Mouse (Mus musculus) spleen, adult 2 months (tissue): ENCODE results near the gene Fam160a1. TPM values are rescaled to one million over a fixed set of nuclear protein-coding genes. Genes with fewer than 3 reads are reported as not detected.

Experiments used
- DNase-seq, 2 experiments: peaks; one replicate each; pipeline versions ENCODE4 v3.0.0 to v3.0.0-alpha.2; 2012 to 2021; ENCODE audit warnings: low spot score in 2 of 2, low read depth in 1 of 2
- H3K27ac ChIP-seq: fragments of 200-500 bp; 2 replicates; pipeline ENCODE4 v1.5.1; 2012; ENCODE audit warnings: low read length, inconsistent platforms; ENCODE audit not compliant: insufficient read depth
- H3K27me3 ChIP-seq: fragments of 200-500 bp; 2 replicates; pipeline ENCODE4 v1.6.1; 2012; ENCODE audit warnings: mild to moderate bottlenecking, moderate library complexity, low read length, inconsistent platforms; ENCODE audit not compliant: control insufficient read depth, insufficient read depth
- H3K36me3 ChIP-seq: fragments of 200-500 bp; 2 replicates; pipeline ENCODE4 v1.6.1; 2012; ENCODE audit warnings: mild to moderate bottlenecking, low read length, inconsistent platforms; ENCODE audit not compliant: control insufficient read depth, insufficient read depth
- H3K4me1 ChIP-seq: fragments of 200-500 bp; 2 replicates; pipeline ENCODE4 v1.6.1; 2011; ENCODE audit warnings: inconsistent platforms; ENCODE audit not compliant: control insufficient read depth, insufficient read depth, insufficient read length
- H3K4me3 ChIP-seq: fragments of 200-500 bp; 2 replicates; pipeline ENCODE4 v1.5.1; 2011; ENCODE audit warnings: mild to moderate bottlenecking, inconsistent platforms; ENCODE audit not compliant: insufficient read depth, insufficient read length; ENCODE audit errors: extremely low read depth
- CTCF ChIP-seq: fragments of 200-500 bp; IDR thresholded peaks from 2 replicates; pipeline ENCODE4 v1.5.1; 2011; ENCODE audit warnings: mild to moderate bottlenecking, inconsistent platforms; ENCODE audit not compliant: insufficient read depth, insufficient read length, insufficient replicate concordance; ENCODE audit errors: extremely low read depth
- POLR2A ChIP-seq: fragments of 200-500 bp; IDR thresholded peaks from 2 replicates; pipeline ENCODE4 v1.6.1; 2011; ENCODE audit warnings: low read depth, low read length, inconsistent platforms
- WGBS: fragments of 180-500 bp; shearing (Covaris S2); methylation state at CpG from one replicate; pipeline ENCODE4 v1.1.7; 2018; 5-methylcytosine and 5-hydroxymethylcytosine counted together
- polyA plus RNA-seq: library from polyadenylated mRNA; depleted of rRNA; stranded (reverse); fragments of >200 nt; gene quantifications from 2 replicates; pipeline ENCODE4 v1.2.3, GENCODE M21; 2012; rRNA removed

Fam160a1 gene
- polyA plus RNA-seq = 0.50 and 0.58 TPM in 2 replicates

DNA sequence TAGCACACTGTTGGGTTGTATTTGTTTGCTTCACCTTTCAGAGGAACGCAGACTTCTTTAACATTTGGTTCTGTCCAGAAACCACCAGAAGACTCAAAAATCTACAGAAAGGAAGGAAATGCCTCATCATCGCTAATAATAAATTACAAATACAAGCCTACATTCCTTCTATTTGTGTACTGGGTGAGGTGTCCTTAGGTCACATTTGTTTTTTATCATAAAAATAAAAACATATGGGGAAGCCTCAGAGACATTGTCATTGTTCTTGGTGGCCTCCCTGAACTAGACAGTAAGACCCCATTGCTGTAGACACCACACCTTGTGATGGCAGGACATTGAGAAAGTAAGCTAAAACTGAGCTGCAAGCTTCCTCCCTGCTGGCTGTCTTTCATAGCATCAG is at the start of gene Fam160a1:
Gene Fam160a1, minus strand, starts transcription at position 101 of the 400 bp plus-strand sequence.
- H3K27me3 ChIP-seq = no peaks in the 10 kb centered on the region
- no peak within 1 kb of the TSS for H3K4me3 ChIP-seq
- no peaks in the 10 kb centered on the region for H3K36me3 ChIP-seq
- 91% methylated on average over 2 of the region's 2 CpGs for WGBS
- TF ChIP-seq CTCF (no peak), POLR2A (no peak)
- H3K4me1 ChIP-seq = no peaks in the 10 kb centered on the region
- DNase-seq = no peak
- H3K27ac ChIP-seq = no peak within 1 kb of the TSS

DNA sequence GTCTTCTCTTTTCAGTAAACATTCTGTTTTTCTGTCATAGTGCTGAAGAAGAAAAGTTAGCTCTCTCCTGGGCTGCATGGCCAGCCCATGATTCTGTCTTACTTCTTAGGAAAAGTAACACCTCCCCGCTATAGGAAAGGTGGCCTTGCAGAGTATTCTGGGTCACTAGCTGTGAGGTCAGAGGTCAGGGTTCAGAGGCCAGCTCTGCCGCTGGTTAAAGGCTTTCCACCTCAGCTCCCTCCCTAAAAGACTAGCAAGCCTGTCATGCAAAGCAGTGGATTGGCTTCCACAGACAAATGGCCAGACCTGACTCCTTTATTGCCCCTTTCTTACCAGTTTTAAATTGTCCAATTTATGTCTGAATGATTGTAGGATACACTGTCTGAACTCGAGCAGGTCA is 46.9 kb upstream of the Fam160a1 start:
- DNase-seq = no peak
- no peaks in the 10 kb centered on the region for H3K4me1 ChIP-seq
- TF ChIP-seq POLR2A (no peak), CTCF (no peak)
- no peaks in the 10 kb centered on the region for H3K27me3 ChIP-seq
- no peaks in the 10 kb centered on the region for H3K36me3 ChIP-seq
- no peak overlapping the region for H3K27ac ChIP-seq
- WGBS = 75% methylated on average over 3 of the region's 3 CpGs
- no peak overlapping the region for H3K4me3 ChIP-seq

DNA sequence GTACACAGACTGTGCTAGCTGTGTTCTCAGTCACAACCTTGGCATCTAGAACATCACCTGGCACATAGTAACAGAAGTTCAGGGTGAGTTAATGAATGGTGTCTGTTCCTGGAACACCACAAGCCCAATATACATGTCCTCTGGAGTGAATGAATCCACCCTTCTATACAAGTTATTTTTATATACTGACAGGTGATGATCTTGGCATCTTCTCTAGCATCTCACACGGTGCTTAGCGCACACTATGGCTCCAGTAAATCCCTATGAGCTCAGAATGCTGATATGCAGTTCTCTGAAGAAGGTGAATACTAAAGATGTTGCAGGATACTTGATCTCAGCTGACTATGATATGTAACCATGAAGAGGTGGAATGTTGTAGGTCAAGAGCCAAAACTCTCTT is 45.8 kb upstream of the Fam160a1 start:
- no peak for TF ChIP-seq POLR2A
- TF ChIP-seq CTCF = no peak

DNA sequence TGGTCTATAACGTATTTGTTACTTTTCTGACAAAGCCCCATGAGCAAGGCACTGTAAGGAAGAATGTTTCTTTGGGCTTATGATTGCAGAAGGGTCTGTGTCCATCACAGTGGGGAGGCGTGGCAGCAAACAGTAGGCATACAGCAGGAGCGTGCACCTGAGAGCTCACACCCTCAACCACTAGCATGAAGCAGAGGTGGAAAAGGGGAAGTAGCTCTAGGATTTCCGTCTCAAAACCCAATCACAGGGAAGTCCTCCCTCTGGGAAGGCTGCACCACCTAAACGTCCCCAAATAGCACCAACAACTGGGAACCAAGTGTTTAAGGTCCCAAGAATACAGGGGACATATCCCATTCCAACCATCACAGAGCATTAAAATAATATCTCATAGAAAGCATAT is 43.9 kb upstream of the Fam160a1 start:
- DNase-seq = no peak
- H3K27me3 ChIP-seq = no peaks in the 10 kb centered on the region
- no peaks in the 10 kb centered on the region for H3K4me1 ChIP-seq
- WGBS = 22% methylated on average over 5 of the region's 5 CpGs
- H3K36me3 ChIP-seq = no peaks in the 10 kb centered on the region
- H3K4me3 ChIP-seq = no peak overlapping the region
- no peak overlapping the region for H3K27ac ChIP-seq
- TF ChIP-seq CTCF = no peak
- TF ChIP-seq POLR2A = no peak

More for the DNA sequence above, 45.8 kb upstream of the Fam160a1 start:
- Histone ChIP-seq H3K36me3 (no peaks in the 10 kb centered on the region), H3K4me1 (no peaks in the 10 kb centered on the region), H3K27ac (no peak overlapping the region), H3K27me3 (no peaks in the 10 kb centered on the region), H3K4me3 (no peak overlapping the region)
- no peak for DNase-seq
- WGBS = 89% methylated on average over 2 of the region's 2 CpGs

DNA sequence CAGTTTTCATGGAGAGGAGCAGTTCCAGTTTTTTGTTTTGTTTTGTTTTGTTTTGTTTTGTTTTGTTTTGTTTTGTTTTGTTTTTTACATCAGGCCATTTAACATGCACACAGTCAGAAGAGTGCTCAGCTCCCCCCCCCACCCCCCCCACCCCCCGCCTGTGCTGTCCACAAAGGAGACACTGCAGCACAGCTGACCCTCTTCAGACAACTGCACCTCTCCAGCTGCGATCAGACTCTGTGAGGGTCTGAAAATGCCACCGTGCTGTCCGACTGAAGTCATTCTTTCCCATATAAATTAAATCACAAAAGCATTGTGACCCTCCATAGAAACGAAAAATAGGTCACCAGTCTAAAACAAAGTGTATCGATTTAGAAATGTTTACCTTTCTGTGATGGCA is 42.2 kb upstream of the Fam160a1 start:
- H3K4me1 ChIP-seq = no peaks in the 10 kb centered on the region
- H3K36me3 ChIP-seq = no peaks in the 10 kb centered on the region
- WGBS = 90% methylated on average over 6 of the region's 6 CpGs
- DNase-seq = no peak
- TF ChIP-seq CTCF (no peak), POLR2A (no peak)
- no peak overlapping the region for H3K4me3 ChIP-seq
- no peak overlapping the region for H3K27ac ChIP-seq
- no peaks in the 10 kb centered on the region for H3K27me3 ChIP-seq

DNA sequence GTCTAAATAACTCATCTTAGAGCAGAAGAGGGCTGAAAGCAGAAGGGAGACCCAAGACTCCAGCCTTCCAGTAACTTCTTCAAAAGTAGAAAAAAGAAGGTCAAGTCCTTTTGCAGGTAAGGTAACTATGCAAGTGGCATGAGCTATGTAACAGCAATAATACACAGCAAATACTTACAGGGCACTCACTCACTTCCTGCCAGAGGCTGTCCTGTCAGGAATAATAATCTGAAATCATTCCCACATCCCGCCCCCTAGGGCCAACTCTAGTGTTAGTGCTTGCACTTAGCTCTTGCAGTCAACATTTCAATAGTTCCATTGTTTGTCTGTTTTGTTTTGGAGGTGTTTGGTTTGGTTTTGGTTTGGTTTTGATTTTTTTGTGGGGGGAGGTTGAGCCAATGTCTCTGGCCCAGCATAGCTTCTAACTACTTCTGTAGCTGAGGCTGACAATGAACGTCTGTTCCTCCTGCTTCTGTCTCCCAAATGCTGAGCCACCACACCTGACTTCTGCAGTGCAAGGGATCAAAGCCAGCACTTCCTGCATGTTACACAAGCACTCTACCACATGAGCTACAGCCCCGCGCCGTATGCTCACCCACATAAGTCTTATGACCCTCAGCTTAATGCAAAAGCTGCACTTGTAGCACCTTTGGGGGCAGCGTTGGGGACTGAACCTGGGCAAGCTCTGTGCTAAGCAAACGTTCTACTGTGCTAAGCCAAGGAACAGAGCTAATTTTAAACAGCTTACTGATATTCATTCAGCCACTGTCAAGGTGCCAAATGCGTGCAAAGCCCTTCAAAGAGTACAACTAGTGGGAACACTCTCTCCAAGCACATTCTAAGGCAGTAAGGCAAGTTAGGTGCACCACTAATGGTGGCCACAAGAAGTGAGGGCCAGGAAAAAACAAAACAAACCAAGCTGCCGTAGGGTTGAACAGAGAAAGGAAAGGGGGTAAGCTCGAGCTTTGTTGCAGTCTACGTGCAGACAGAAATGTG is 41.3 kb upstream of the Fam160a1 start:
- 44% methylated on average over 11 of the region's 11 CpGs for WGBS
- Histone ChIP-seq H3K27ac (no peak overlapping the region), H3K4me1 (no peaks in the 10 kb centered on the region), H3K27me3 (no peaks in the 10 kb centered on the region), H3K4me3 (no peak overlapping the region), H3K36me3 (no peaks in the 10 kb centered on the region)
- no peak for DNase-seq
- no peak for TF ChIP-seq CTCF
- no peak for TF ChIP-seq POLR2A

DNA sequence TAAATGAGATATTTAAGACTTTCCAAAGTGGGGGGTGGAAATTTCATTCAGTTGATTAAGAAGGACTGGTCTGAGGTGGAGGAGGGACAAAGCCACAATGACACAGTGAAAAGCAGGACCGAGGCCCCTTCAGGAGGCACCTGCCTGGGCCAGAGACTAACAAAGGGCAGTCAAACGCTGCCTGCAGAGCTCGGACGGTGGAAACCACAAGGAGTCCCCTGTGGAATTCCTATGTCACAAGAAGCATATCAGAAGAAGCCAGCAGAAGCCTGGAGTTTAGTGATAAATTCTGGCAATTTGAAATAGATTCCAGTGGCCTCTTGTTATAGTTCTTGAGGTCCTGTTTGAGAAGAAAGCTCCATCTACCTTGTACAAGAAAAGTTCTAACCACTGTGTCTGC is 40.0 kb upstream of the Fam160a1 start:
- no peak for DNase-seq
- TF ChIP-seq POLR2A = no peak
- TF ChIP-seq CTCF = no peak
- Histone ChIP-seq H3K4me3 (no peak overlapping the region), H3K27me3 (no peaks in the 10 kb centered on the region), H3K36me3 (no peaks in the 10 kb centered on the region), H3K4me1 (no peaks in the 10 kb centered on the region), H3K27ac (no peak overlapping the region)
- WGBS = 27% methylated on average over 4 of the region's 4 CpGs
